Mouse (Mus musculus) right cerebral cortex, postnatal 14 days (tissue): ENCODE results near the gene Relt.
"Not testable (repeated sequence)": the region's sequence is repeated elsewhere in the genome, so short reads cannot be mapped to it uniquely, and the experiment has no call there.

Experiments used
- DNase-seq: peaks from one replicate; pipeline ENCODE4 v3.0.0; 2022

The Relt gene

DNA sequence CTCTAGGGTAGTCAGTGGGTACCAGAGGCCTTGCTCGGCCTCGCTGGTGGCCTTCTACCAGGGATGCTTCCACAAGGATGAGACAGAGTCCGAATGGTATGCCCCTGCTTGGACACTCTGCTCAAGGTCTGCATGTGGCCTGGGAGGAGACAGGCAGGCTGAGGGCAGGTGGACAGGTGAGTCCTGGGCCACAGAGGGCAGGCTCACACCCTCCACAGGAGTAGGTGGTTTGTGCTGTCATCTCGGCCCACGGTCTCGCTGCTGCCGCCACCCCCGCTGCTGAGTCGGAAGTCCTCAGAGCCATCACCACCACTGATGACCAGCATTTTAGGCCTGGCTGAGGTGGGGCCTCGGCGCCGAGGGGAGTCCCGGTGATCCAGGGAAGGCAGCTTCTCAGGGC, 10.0 kb upstream of the Relt start:
- DNase-seq = no peak

DNA sequence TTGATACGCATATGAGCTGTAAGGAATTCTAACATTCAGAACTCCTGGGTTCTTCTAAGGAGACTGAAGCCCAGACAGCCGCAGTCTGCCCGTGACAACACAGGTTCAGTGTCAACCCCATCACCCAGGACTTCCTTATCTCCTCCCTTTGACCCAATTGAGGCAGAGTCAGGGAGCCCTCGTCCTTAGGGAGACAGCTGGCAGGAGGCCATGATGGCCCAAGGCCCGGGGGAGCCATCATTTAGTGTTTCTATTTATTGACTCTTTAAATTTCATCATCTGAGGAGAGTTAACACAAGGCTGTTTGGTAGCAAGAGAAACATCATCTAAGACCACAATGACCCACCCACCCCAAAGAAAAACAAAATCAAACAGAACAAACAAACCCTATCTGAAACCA, 8.6 kb upstream of the Relt start:
- no peak for DNase-seq

DNA sequence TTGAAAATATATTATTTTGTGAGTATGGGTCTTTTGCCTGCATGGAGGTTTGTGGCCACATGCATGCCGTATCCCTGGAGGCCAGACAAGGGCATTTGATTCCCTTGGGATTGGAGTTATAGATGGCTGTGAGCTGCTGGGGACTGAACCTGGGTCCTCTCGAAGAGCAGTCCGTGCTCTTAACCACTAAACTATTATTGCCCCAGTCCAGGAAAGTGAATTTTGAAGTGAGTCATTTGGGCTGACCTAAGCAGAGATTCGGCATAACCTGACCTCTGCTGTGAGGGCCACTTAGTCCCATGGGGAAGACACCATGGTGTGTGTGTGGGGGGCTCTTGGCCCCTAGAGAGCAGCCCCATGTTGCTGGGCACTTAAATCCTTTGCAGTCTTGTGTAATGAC, 8.1 kb upstream of the Relt start:
- DNase-seq = no peak

DNA sequence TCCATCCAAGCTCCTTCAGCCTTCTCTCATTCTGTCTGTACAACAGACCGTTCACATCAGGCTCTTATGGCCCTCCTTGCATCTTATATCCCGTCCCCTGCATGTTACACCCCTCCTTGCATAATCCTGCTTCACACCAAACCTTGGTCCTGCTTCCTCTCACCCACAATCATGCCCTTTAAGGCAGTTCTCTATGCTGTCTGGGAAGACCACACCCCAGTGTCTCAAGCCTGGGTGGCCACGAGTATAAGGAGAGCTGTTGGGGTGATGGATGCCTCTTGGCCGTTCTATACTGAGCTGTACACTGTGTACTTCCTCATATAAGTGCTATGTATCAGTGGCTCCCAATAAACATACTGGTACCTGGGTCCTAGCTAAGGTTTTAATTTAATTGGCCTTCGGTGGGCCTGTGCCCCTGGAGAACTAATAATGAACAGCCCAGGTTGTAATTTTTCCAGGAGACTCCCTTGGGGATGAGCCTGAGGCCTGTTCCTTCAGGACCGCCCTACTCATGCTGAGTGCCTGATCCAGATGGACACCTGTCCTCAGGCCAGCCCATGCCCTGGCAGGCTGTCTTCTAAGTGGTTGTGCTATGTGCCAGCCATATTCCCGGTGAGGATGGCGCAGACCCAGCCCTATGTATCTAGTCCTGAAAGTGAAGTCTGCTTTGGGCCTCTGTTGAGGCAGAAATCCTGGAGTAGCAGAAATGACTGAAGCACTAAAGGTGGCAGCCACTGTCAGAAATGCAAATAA, 6.8 kb upstream of the Relt start:
- no peak for DNase-seq

DNA sequence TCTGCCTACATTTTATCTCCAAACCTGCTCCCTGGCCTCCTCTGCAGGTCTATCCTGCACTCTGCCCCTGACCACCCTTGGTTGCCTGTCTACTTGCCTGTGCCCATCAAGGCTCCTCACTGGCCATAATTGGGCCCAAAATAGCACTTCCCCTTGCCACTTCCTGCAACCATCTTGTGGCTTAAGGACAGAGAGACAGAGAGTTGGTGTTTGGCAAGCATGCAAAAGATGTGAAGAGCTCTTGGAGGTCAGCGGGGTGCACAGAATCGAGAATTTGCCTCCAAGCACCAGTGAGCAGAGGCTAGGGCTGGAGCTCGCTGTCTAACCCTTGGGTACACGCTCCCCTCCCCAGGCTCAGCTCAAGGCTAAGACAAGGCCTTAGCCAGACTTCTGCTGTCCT, 5.3 kb upstream of the Relt start:
- no peak for DNase-seq

DNA sequence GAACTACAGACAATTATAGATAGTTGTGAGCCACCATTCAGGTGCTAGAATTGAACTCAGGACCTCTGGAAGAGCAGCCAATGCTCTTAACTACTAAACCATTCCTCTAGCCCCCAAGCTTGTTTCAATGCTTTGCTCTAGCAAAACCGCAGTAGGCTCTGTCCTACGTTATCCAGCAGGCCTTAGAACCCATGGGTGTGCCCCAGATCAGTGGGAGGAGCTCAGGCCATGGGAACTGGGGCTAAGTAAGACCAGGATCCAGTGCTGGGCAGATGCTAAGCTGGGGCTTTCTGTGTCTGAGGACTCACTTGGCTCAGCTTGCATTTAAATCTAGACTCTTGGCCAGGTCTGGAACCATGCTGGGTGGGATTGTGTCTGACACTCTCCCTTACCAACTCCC, 4.3 kb upstream of the Relt start:
- no peak for DNase-seq

- DNase-seq = peak; percentile 79
Observed at GRCm38 (mm10) chr7:100866675-100867074, 3.4 kb upstream of the Relt start.

- DNase-seq = no peak
Observed at GRCm38 (mm10) chr7:100862353-100862752, 893 bp downstream of the Relt start.

- DNase-seq = no peak
Observed at GRCm38 (mm10) chr7:100861209-100861608, 2.0 kb downstream of the Relt start.

- DNase-seq = no peak
Observed at GRCm38 (mm10) chr7:100860450-100860849, 2.8 kb downstream of the Relt start.

GRCm38 (mm10) chr7:100855795-100856573, 7.3 kb downstream of the Relt start:
- DNase-seq = no peak

DNA sequence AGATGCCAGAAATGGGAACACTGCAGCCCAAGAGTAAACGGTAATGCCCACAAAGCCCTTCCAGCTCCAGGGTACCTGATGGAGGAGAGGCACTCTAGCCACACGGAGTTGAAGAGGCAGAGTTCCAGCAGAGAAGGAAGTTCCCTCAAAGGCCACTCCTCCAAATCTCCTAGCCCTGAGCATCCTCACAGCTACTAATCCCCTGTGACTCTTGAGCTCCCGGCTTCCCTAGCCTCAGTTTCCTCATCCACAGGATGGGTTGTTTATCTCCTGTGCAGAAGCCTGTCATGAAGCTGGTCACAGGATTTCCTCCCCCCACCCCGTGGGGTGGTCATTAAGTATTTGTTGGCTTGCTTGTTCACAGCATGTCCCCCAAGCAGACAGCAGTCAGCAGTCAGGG, 7.9 kb downstream of the Relt start:
- no peak for DNase-seq

DNA sequence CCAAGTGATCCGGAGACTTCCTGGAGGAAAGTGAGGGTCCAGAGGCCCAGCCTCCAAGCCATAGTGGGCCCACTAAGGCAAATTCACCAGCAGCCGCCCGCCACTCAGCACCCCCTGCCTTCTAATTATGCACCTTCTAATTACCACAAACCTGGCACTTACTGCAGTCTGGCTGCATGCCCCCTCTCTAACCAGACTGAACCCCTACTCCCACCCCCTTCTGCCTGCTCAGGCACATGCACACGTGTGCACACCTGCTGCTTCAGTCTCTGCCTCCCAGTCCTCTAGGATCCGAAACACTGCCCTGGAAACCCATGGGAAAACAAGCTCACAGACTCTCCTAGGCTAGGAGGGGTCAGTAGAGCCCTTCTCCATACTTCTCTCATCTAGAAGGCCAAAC, 8.4 kb downstream of the Relt start:
- no peak for DNase-seq

DNA sequence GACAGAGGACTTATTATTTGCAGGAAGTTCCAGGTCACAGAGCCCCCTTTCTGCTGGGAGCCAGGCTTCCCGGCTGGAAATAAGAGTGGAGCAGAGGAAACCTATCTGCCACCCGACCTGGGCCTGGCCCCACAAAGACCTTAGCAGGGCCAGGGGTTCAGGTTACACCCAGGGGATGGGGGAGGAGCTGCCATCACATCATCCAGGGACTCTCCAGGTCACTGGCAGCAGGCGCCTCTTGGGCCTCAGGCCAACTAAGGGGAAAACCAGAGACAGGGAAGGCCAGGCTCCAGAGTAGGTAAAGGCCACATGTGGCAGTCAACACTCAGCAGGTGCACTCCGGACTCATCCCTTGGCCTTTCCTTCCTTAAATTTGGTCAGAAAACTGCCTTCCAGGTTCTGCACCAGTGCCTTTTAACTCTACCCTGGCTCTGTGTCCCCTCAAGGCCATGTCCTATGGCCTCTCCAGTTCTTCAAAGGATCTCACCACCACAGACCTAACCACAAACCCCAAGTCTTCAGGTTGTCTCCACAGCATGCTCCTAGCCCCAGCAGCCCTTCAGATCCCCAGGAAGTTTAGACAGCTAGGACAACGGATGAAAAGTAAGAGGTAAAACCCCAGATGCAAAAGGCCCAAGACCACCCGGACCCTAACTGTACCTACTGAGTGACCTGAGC, 9.0 kb downstream of the Relt start:
- DNase-seq = no peak

GRCm38 (mm10) chr7:100853396-100853795, 9.8 kb downstream of the Relt start:
- DNase-seq = no peak

- DNase-seq = no peak
Observed at GRCm38 (mm10) chr7:100851481-100852356, 11.5 kb downstream of the Relt start.

GRCm38 (mm10) chr7:100849508-100849907, 13.7 kb downstream of the Relt start:
- no peak for DNase-seq

DNA sequence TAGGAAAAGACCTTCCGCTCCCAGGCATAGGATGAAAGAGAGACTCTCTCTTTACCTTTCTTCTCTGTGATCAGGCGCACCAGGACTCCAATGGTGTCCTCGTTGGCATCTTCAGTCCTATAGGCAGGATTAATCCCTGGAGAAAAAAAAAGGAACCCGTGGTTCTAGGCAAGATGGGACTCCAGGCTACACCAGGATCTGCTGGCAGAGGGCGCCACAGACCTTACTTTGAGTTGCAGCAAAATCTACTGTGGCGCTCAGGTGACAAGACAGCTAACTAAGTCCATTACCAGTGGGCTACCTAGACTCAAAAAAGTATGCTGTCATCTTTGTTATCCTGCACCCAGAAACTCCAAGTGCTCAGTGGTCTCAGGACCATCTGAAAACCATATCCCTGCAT, 14.5 kb downstream of the Relt start:
- DNase-seq = peak; percentile 85

- DNase-seq = no peak
Observed at GRCm38 (mm10) chr7:100847131-100847530, 16.1 kb downstream of the Relt start.

DNA sequence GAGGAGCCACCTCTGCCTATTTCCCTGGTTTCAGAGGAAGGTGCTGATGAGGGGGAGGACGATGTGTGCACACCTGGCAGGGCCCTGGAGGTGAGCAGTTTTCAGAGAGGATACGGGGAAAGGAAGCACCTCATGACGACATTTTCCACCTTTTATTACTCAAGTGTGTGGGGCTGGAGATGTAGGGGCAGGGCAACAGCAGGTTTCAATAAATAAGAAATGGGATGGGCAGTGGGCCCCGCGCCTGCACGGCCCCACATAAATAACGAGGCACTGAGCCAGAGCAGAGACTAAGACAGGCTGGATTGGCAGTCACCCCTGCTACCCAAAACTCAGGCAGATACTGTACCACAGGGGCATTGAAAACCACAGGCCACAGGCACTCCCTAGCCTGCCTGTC, 17.2 kb downstream of the Relt start:
- DNase-seq = not testable (repeated sequence)

DNA sequence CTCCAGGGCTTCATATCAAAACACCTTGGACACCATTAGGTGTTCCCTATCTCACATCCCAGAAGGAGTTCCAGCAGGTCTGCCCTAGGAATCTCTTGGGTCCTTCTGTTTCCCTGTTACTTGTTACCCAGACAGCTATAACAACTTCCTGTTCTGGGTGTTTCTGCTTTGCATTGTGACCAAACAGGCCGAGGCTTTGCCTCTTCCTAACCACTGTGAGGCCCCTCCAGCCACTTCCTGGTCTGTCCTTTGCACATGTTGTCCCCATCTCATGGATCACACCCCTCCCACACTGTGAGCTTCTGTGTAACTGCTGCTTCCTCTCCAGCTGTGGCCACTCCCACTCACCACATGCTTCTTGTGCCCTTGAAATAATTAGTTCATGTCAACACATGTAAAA, 17.8 kb downstream of the Relt start:
- DNase-seq = no peak

GRCm38 (mm10) chr7:100845026-100845400, 18.2 kb downstream of the Relt start:
- DNase-seq = no peak
